Mouse (Mus musculus) lung, postnatal 0 days (tissue): ENCODE measurements around the gene Stat5a.

Experiments used
- CTCF ChIP-seq: IDR thresholded peaks from 2 replicates; pipeline ENCODE4 v1.5.1; 2016; ENCODE audit warnings: antibody characterized with exemption, mild to moderate bottlenecking
- EP300 ChIP-seq: IDR thresholded peaks from 2 replicates; pipeline ENCODE4 v1.6.1; 2016; ENCODE audit warnings: antibody characterized with exemption, mild to moderate bottlenecking, control low read depth

DNA sequence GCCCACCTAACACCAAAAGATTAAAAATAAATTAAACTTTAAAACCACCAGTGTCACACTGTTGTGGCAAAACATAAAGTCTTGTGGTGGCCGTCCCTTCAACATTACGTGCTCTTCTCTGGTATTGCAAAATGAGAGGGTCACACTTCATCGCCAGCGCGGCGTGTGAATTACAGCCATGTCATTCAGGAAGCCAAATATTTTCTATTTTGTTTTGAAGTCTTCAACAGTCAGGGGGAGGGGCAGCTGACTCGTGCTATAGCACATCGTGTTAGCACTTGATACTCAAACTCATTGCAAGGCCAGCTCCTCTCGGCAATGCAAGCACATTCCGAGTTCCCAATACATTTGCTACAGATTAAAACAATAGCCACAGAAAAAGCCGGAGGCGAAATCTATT, 18.3 kb upstream of the Stat5a start:
- no peak for TF ChIP-seq CTCF
- no peak for TF ChIP-seq EP300
